In genomic region chr7:65436921-65437320, GRCm38 (mm10) we compare ENCODE assay signal across 22 mouse cellular contexts.
DNase-seq lines count a peak whose midpoint lies in the region; ATAC-seq and TF ChIP-seq lines count a peak whose summit lies in the region.
"Had no signal": no experiment of that assay in that cellular context is flagged by ENCODE, and none has a peak within 500 bp of the region (broad histone marks: within the 10 kb centered on the region; RNA-seq: fewer than 3 reads in every experiment).

No protein-coding gene starts in this region.

- no peaks in the 10 kb centered on the region for H3K36me3 ChIP-seq in intestine, postnatal 0 days (ENCODE audit: control insufficient read depth, insufficient read depth)
- H3K36me3 ChIP-seq: embryonic facial prominence, embryonic 12.5 days; forebrain, embryonic 15.5 days; heart, embryonic 13.5 days; hindbrain, embryonic 15.5 days had no signal

- H3K27ac ChIP-seq in intestine, postnatal 0 days (ENCODE audit: low read depth, low read length) = no peak overlapping the region
- H3K27ac ChIP-seq: embryonic facial prominence, embryonic 12.5 days; forebrain, embryonic 15.5 days; heart, embryonic 13.5 days; hindbrain, embryonic 15.5 days had no signal

- no peak for ATAC-seq in intestine, postnatal 0 days
- ATAC-seq: activated CD4-positive, CD25-positive, alpha-beta regulatory T cell, adult 4 months; forebrain, embryonic 15.5 days; Patski had no signal

- H3K4me1 ChIP-seq in intestine, postnatal 0 days (replicated peaks; ENCODE audit: control insufficient read depth, insufficient read depth, low read length) = peaks cover 3% of the 10 kb centered on the region; the same call in 1 of the 2 replicates
- H3K4me1 ChIP-seq: embryonic facial prominence, embryonic 12.5 days had no signal

- WGBS in intestine, postnatal 0 days = 63% methylated on average over 3 of the region's 3 CpGs

- no peak overlapping the region for H3K4me3 ChIP-seq in intestine, postnatal 0 days (ENCODE audit: low read depth, low read length)
- H3K4me3 ChIP-seq: embryonic facial prominence, embryonic 12.5 days; forebrain, embryonic 15.5 days; heart, embryonic 13.5 days; hindbrain, embryonic 15.5 days had no signal

- DNase-seq in layer of hippocampus, adult 11-12 months (ENCODE audit: low spot score) = peak; percentile 74
- DNase-seq in layer of hippocampus, postnatal 25 days (ENCODE audit: extremely low spot score in 1 of 2, low spot score in 1 of 2) = no peak
- peak; percentile 55 for DNase-seq in right cerebral cortex, adult 18-20 months
- DNase-seq in right cerebral cortex, postnatal 14 days = no peak
- peak; percentile 69 to 74 for DNase-seq in layer of hippocampus, adult 8-10 months (ENCODE audit: low spot score in 2 of 2)
- peak; percentile 40 for DNase-seq in right cerebral cortex, postnatal 25 days
- DNase-seq in thymus, postnatal 25 days = no peak
- DNase-seq: adrenal gland, postnatal 25 days; cerebellum, adult 2 months; cerebellum, postnatal 10 days; embryo, embryonic 11 days; gastrocnemius, postnatal 36 days; heart, adult 11 months; heart, postnatal 36 days had no signal

- TF ChIP-seq CTCF in intestine, postnatal 0 days (IDR thresholded peaks at IDR 0.05; ENCODE audit: low read depth) = no peak

- H3K27me3 ChIP-seq in intestine, postnatal 0 days (replicated peaks; ENCODE audit: control insufficient read depth, insufficient read depth, low read length) = no peaks in the 10 kb centered on the region
- H3K27me3 ChIP-seq: CH12.LX; embryonic facial prominence, embryonic 12.5 days; forebrain, embryonic 15.5 days; heart, embryonic 13.5 days; hindbrain, embryonic 15.5 days; Patski had no signal

- H3K9me3 ChIP-seq in intestine, postnatal 0 days (ENCODE audit: control insufficient read depth) = no peaks in the 10 kb centered on the region
- H3K9me3 ChIP-seq: embryonic facial prominence, embryonic 12.5 days; forebrain, embryonic 15.5 days; heart, embryonic 13.5 days; hindbrain, embryonic 15.5 days had no signal

- no peak overlapping the region for H3K9ac ChIP-seq in intestine, postnatal 0 days (ENCODE audit: low read depth, low read length)
- H3K9ac ChIP-seq: embryonic facial prominence, embryonic 12.5 days; forebrain, embryonic 15.5 days; heart, embryonic 13.5 days; hindbrain, embryonic 15.5 days had no signal

- H3K4me2 ChIP-seq in intestine, postnatal 0 days (replicated peaks; ENCODE audit: low read depth) = no peak overlapping the region
- H3K4me2 ChIP-seq: embryonic facial prominence, embryonic 12.5 days; forebrain, embryonic 15.5 days; heart, embryonic 13.5 days; hindbrain, embryonic 15.5 days had no signal

Comparison
In these comparisons a context has a peak if more than half of its experiments do, and no peak if none do; other contexts are left out.
1. DNase-seq: peak in layer of hippocampus, adult 11-12 months (single experiment), right cerebral cortex, adult 18-20 months (single experiment), layer of hippocampus, adult 8-10 months (2 of 2) and right cerebral cortex, postnatal 25 days (single experiment); none in layer of hippocampus, postnatal 25 days (0 of 2), right cerebral cortex, postnatal 14 days (single experiment) and thymus, postnatal 25 days (single experiment).